Mouse (Mus musculus): ENCODE measurements around the gene Spag4.

DNA sequence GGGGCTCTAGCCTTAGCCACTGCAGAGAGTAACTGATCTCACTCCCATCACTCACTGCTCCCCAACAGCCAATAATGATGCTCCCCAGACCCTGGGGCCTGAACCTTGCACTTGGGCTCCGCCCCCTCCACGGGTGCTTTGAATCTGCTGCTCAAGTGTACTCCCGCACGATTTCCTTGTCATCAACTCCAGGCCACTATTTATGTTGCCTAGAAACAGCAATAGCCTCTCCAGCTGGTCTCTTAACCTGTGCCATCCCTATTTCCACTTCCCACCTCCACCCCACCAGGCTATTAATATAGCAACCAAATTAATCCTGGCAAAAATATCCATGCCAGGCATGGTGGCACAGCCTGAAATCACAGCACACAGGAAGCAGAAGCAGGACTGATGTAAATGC lies 14.7 kb downstream of the Spag4 start:
- TF ChIP-seq GATA1 (IDR thresholded peaks at IDR 0.05; ENCODE audit: borderline replicate concordance, low read length) (no peak), CTCF (IDR thresholded peaks at IDR 0.05; ENCODE audit: low read depth, low read length) (no peak), GATA2 (IDR thresholded peaks at IDR 0.05; ENCODE audit: borderline replicate concordance, low read depth, low read length) (no peak)

All from G1E (cell line).